Mouse (Mus musculus) E14TG2a.4 (cell line): ENCODE measurements around the gene Gm45208.

Experiments
- CTCF ChIP-seq: conservative IDR thresholded peaks from 2 replicates; pipeline ENCODE4 v1.5.1; 2014; ENCODE audit warnings: low read length
- NANOG ChIP-seq: IDR thresholded peaks from 2 replicates; pipeline ENCODE4 v1.6.1; 2014; ENCODE audit warnings: borderline replicate concordance, low read length, mixed read lengths
- POU5F1 ChIP-seq: IDR thresholded peaks from 2 replicates; pipeline ENCODE4 v1.6.1; 2014; ENCODE audit warnings: low read length, borderline replicate concordance

- no peak for TF ChIP-seq CTCF
- no peak for TF ChIP-seq POU5F1
- TF ChIP-seq NANOG, result no peak
These were observed 2.1 kb downstream of the Gm45208 start for GRCm38 (mm10) chrX:7724135-7724534.
